Mouse (Mus musculus) CD4-positive, CD25-positive, alpha-beta regulatory T cell, adult 2 months (primary cell): ENCODE measurements around the gene Art2b.
"Not testable (repeated sequence)": the region's sequence is repeated elsewhere in the genome, so short reads cannot be mapped to it uniquely, and the experiment has no call there.

Experiments
- DNase-seq: peaks from one replicate; pipeline ENCODE4 v3.0.0-alpha.2; 2012; ENCODE audit warnings: low read depth, low spot score

The Art2b gene

GRCm38 (mm10) chr7:101585408-101585807 is at the start of gene Art2b:
Gene Art2b (minus strand): TSS chr7:101585600.
- DNase-seq: peak; percentile 71

GRCm38 (mm10) chr7:101634513-101634912 is 49.1 kb upstream of the Art2b start:
- peak; percentile 43 for DNase-seq

- no peak for DNase-seq
These were observed 48.3 kb upstream of the Art2b start for GRCm38 (mm10) chr7:101633629-101634177.

- no peak for DNase-seq
These were observed 43.1 kb upstream of the Art2b start for GRCm38 (mm10) chr7:101628481-101628880.

GRCm38 (mm10) chr7:101627166-101627565 is 41.8 kb upstream of the Art2b start:
- not testable (repeated sequence) for DNase-seq

- DNase-seq: no peak
These were observed 38.9 kb upstream of the Art2b start for GRCm38 (mm10) chr7:101624283-101624682.

- DNase-seq: not testable (repeated sequence)
These were observed 36.5 kb upstream of the Art2b start for GRCm38 (mm10) chr7:101621861-101622260.

- DNase-seq: peak; percentile 82
These were observed 35.0 kb upstream of the Art2b start for GRCm38 (mm10) chr7:101620373-101620772.

GRCm38 (mm10) chr7:101618273-101618672 is 32.9 kb upstream of the Art2b start:
- peak; percentile 43 for DNase-seq

- DNase-seq: peak; percentile 44
These were observed 32.2 kb upstream of the Art2b start for GRCm38 (mm10) chr7:101617438-101618165.

- DNase-seq: no peak
These were observed 30.9 kb upstream of the Art2b start for GRCm38 (mm10) chr7:101616136-101616835.

GRCm38 (mm10) chr7:101615406-101615805 is 30.0 kb upstream of the Art2b start:
- no peak for DNase-seq

GRCm38 (mm10) chr7:101612786-101613527 is 27.6 kb upstream of the Art2b start:
- not testable (repeated sequence) for DNase-seq

- no peak for DNase-seq
These were observed 22.4 kb upstream of the Art2b start for GRCm38 (mm10) chr7:101607845-101608244.

GRCm38 (mm10) chr7:101600406-101600805 is 15.0 kb upstream of the Art2b start:
- DNase-seq: peak; percentile 67

- no peak for DNase-seq
These were observed 13.1 kb upstream of the Art2b start for GRCm38 (mm10) chr7:101598482-101598881.

GRCm38 (mm10) chr7:101594969-101595368 is 9.6 kb upstream of the Art2b start:
- peak; percentile 47 for DNase-seq

GRCm38 (mm10) chr7:101584271-101584670 is 1.1 kb downstream of the Art2b start:
- not testable (repeated sequence) for DNase-seq

GRCm38 (mm10) chr7:101582012-101582411 is 3.4 kb downstream of the Art2b start:
- no peak for DNase-seq

- DNase-seq: peak; percentile 86
These were observed 4.5 kb downstream of the Art2b start for GRCm38 (mm10) chr7:101580863-101581262.

- DNase-seq: peak; percentile 45
These were observed 11.0 kb downstream of the Art2b start for GRCm38 (mm10) chr7:101574413-101574812.

GRCm38 (mm10) chr7:101573636-101574035 is 11.8 kb downstream of the Art2b start:
- DNase-seq: not testable (repeated sequence)
